Mouse (Mus musculus): ENCODE data around the gene Nsun3. TPM values are rescaled to one million over a fixed set of nuclear protein-coding genes. Genes with fewer than 3 reads are reported as not detected.

Gene Nsun3
- polyA plus RNA-seq, 1 experiment, result 4.0 TPM

GRCm38 (mm10) chr16:62798808-62799207 lies 12.2 kb upstream of the Nsun3 start:
- H3K4me1 ChIP-seq (ENCODE audit: control insufficient read depth, insufficient read depth, insufficient read length, low read length), result peaks cover 3% of the 10 kb centered on the region; the same call in 1 of the 2 replicates
- peaks cover 6% of the 10 kb centered on the region for H3K36me3 ChIP-seq (ENCODE audit: control insufficient read depth, insufficient read depth, low read length)
- H3K27me3 ChIP-seq (ENCODE audit: control insufficient read depth, insufficient read depth, low read length), result no peaks in the 10 kb centered on the region
- 84% methylated on average over 3 of the region's 3 CpGs for WGBS
- TF ChIP-seq CTCF (IDR thresholded peaks at IDR 0.05; ENCODE audit: extremely low read depth, insufficient read length, insufficient replicate concordance, low read depth, low read length) (no peak), POLR2A (IDR thresholded peaks at IDR 0.05; ENCODE audit: low read depth, low read length) (no peak)
- no peak overlapping the region for H3K27ac ChIP-seq (ENCODE audit: insufficient read depth, low read depth, low read length)
- no peak overlapping the region for H3K4me3 ChIP-seq (ENCODE audit: low read depth, low read length)

GRCm38 (mm10) chr16:62796608-62797007 lies 10.0 kb upstream of the Nsun3 start:
- Histone ChIP-seq H3K4me3 (ENCODE audit: low read depth, low read length) (no peak overlapping the region), H3K27ac (ENCODE audit: insufficient read depth, low read depth, low read length) (no peak overlapping the region), H3K36me3 (ENCODE audit: control insufficient read depth, insufficient read depth, low read length) (peaks cover 3% of the 10 kb centered on the region; the same call in 1 of the 2 replicates), H3K4me1 (ENCODE audit: control insufficient read depth, insufficient read depth, insufficient read length, low read length) (peaks cover 3% of the 10 kb centered on the region; the same call in 1 of the 2 replicates), H3K27me3 (ENCODE audit: control insufficient read depth, insufficient read depth, low read length) (no peaks in the 10 kb centered on the region)
- no peak for TF ChIP-seq CTCF (IDR thresholded peaks at IDR 0.05; ENCODE audit: extremely low read depth, insufficient read length, insufficient replicate concordance, low read depth, low read length)
- TF ChIP-seq POLR2A (IDR thresholded peaks at IDR 0.05; ENCODE audit: low read depth, low read length), result no peak
- 73% methylated on average over 1 of the region's 1 CpGs for WGBS

- Histone ChIP-seq H3K27me3 (ENCODE audit: control insufficient read depth, insufficient read depth, low read length) (no peaks in the 10 kb centered on the region), H3K4me1 (ENCODE audit: control insufficient read depth, insufficient read depth, insufficient read length, low read length) (peaks cover 5% of the 10 kb centered on the region; the same call in 1 of the 2 replicates), H3K36me3 (ENCODE audit: control insufficient read depth, insufficient read depth, low read length) (peaks cover 2% of the 10 kb centered on the region; the same call in 1 of the 2 replicates), H3K4me3 (ENCODE audit: low read depth, low read length) (no peak overlapping the region), H3K27ac (ENCODE audit: insufficient read depth, low read depth, low read length) (no peak overlapping the region)
- WGBS, result 51% methylated on average over 5 of the region's 5 CpGs
- TF ChIP-seq CTCF (IDR thresholded peaks at IDR 0.05; ENCODE audit: extremely low read depth, insufficient read length, insufficient replicate concordance, low read depth, low read length), result no peak
- TF ChIP-seq POLR2A (IDR thresholded peaks at IDR 0.05; ENCODE audit: low read depth, low read length), result no peak
Observed at GRCm38 (mm10) chr16:62782229-62782628, 4.4 kb downstream of the Nsun3 start.

GRCm38 (mm10) chr16:62778282-62778681 lies 8.3 kb downstream of the Nsun3 start:
- Histone ChIP-seq H3K27ac (ENCODE audit: insufficient read depth, low read depth, low read length) (no peak overlapping the region), H3K36me3 (ENCODE audit: control insufficient read depth, insufficient read depth, low read length) (peaks cover 7% of the 10 kb centered on the region), H3K4me3 (ENCODE audit: low read depth, low read length) (no peak overlapping the region), H3K27me3 (ENCODE audit: control insufficient read depth, insufficient read depth, low read length) (no peaks in the 10 kb centered on the region), H3K4me1 (ENCODE audit: control insufficient read depth, insufficient read depth, insufficient read length, low read length) (no peaks in the 10 kb centered on the region)
- 87% methylated on average over 10 of the region's 10 CpGs for WGBS
- TF ChIP-seq POLR2A (IDR thresholded peaks at IDR 0.05; ENCODE audit: low read depth, low read length), result no peak
- TF ChIP-seq CTCF (IDR thresholded peaks at IDR 0.05; ENCODE audit: extremely low read depth, insufficient read length, insufficient replicate concordance, low read depth, low read length), result no peak

- Histone ChIP-seq H3K4me1 (ENCODE audit: control insufficient read depth, insufficient read depth, insufficient read length, low read length) (no peaks in the 10 kb centered on the region), H3K27ac (ENCODE audit: insufficient read depth, low read depth, low read length) (no peak overlapping the region), H3K4me3 (ENCODE audit: low read depth, low read length) (no peak overlapping the region), H3K27me3 (ENCODE audit: control insufficient read depth, insufficient read depth, low read length) (no peaks in the 10 kb centered on the region), H3K36me3 (ENCODE audit: control insufficient read depth, insufficient read depth, low read length) (peaks cover 12% of the 10 kb centered on the region)
- 84% methylated on average over 11 of the region's 11 CpGs for WGBS
- TF ChIP-seq CTCF (IDR thresholded peaks at IDR 0.05; ENCODE audit: extremely low read depth, insufficient read length, insufficient replicate concordance, low read depth, low read length) (no peak), POLR2A (IDR thresholded peaks at IDR 0.05; ENCODE audit: low read depth, low read length) (no peak)
Observed at GRCm38 (mm10) chr16:62776034-62776433, 10.6 kb downstream of the Nsun3 start.

GRCm38 (mm10) chr16:62773462-62773861 lies 13.2 kb downstream of the Nsun3 start:
- TF ChIP-seq POLR2A (IDR thresholded peaks at IDR 0.05; ENCODE audit: low read depth, low read length) (no peak), CTCF (IDR thresholded peaks at IDR 0.05; ENCODE audit: extremely low read depth, insufficient read length, insufficient replicate concordance, low read depth, low read length) (no peak)
- Histone ChIP-seq H3K36me3 (ENCODE audit: control insufficient read depth, insufficient read depth, low read length) (peaks cover 19% of the 10 kb centered on the region), H3K4me3 (ENCODE audit: low read depth, low read length) (no peak overlapping the region), H3K27me3 (ENCODE audit: control insufficient read depth, insufficient read depth, low read length) (no peaks in the 10 kb centered on the region), H3K4me1 (ENCODE audit: control insufficient read depth, insufficient read depth, insufficient read length, low read length) (no peaks in the 10 kb centered on the region), H3K27ac (ENCODE audit: insufficient read depth, low read depth, low read length) (no peak overlapping the region)
- 87% methylated on average over 4 of the region's 4 CpGs for WGBS

- 93% methylated on average over 2 of the region's 2 CpGs for WGBS
- H3K36me3 ChIP-seq (ENCODE audit: control insufficient read depth, insufficient read depth, low read length), result peaks cover 1% of the 10 kb centered on the region
- H3K27me3 ChIP-seq (ENCODE audit: control insufficient read depth, insufficient read depth, low read length), result no peaks in the 10 kb centered on the region
- H3K4me1 ChIP-seq (ENCODE audit: control insufficient read depth, insufficient read depth, insufficient read length, low read length), result peaks cover 2% of the 10 kb centered on the region; the same call in 1 of the 2 replicates
- no peak overlapping the region for H3K4me3 ChIP-seq (ENCODE audit: low read depth, low read length)
- no peak for TF ChIP-seq POLR2A (IDR thresholded peaks at IDR 0.05; ENCODE audit: low read depth, low read length)
- no peak for TF ChIP-seq CTCF (IDR thresholded peaks at IDR 0.05; ENCODE audit: extremely low read depth, insufficient read length, insufficient replicate concordance, low read depth, low read length)
- no peak overlapping the region for H3K27ac ChIP-seq (ENCODE audit: insufficient read depth, low read depth, low read length)
Observed at GRCm38 (mm10) chr16:62758340-62758739, 28.3 kb downstream of the Nsun3 start.
